Mouse (Mus musculus) erythroblast, adult 5-6 weeks (primary cell): Measurements from ENCODE around the gene Bend5. TPM values are rescaled to one million over a fixed set of nuclear protein-coding genes. Genes with fewer than 3 reads are reported as not detected.

ENCODE experiments used
- ATAC-seq: replicated peaks from 2 replicates; pipeline ENCODE4 v1.8.0; 2016; ENCODE audit warnings: moderate number of reproducible peaks, mild to moderate bottlenecking, moderate TSS enrichment, inconsistent platforms; ENCODE audit not compliant: poor library complexity, low FRiP score, severe bottlenecking
- total RNA-seq, 2 experiments: library from RNA; stranded (forward) in 1 of 2; stranded (reverse) in 1 of 2; fragments of 150-400 nt in 1 of 2; fragments of 200-764, 138-1000 nt in 1 of 2; gene quantifications; 2 replicates each; pipeline versions ENCODE4 v1.2.3 to v1.2.4; 2015 to 2017; ENCODE audit warnings: low replicate concordance in 2 of 2

The Bend5 gene
- total RNA-seq (2015; ENCODE audit: low replicate concordance) (not detected in 2 replicates), total RNA-seq (2017; ENCODE audit: low replicate concordance) (0.94 TPM in 1 of 2 replicates, not detected in the other)

DNA sequence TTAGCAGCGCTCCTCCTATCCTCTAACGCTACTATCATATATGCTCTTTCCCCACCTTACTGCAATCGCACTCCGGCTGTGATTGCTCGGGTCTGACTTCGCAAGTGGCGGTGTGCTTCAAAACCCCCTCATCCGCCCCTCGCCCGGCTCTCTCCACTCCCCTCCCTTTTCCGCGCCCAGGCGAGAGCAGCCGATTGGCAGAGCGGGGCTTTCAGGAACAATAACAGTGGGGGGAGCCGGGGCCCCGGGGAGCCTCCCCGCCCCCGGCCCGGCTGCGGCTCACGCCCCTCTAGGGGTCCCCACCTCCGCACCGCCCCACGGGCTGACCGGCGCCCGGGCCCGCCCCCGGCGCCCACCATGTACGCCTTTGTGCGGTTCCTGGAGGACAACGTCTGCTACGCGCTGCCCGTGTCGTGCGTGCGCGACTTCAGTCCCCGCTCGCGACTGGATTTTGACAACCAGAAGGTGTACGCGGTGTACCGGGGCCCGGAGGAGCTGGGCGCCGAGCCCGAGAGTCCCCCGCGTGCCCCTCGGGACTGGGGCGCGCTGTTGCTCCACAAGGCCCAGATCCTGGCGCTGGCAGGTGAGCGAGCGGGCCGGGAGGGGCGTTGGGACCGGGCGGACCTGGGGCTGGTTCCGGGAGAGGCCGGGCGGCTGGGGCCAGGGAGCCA, at the start of gene Bend5:
Gene Bend5, plus strand, starts transcription at position 189 of the 671 bp plus-strand sequence.
- ATAC-seq: no peak

DNA sequence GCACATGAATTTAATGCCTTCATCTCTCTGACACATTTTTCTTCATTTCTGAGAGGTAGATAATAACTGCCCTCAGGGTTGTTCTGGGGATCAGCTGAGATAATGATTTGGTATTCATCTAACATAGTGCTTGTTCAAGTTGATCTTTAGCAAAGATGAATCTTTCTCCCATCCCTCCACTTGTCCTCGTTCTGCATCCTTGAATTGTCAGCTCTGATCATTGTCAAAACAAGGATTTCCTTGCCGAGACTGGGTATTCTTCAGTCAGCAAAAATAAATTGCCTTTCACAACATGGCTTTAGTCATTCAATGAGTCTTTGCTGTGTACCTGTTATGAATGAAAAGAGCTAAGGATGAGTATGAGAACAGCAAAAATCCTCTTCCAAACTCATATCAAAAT, 47.0 kb upstream of the Bend5 start:
- no peak for ATAC-seq

- no peak for ATAC-seq
Measured at GRCm38 (mm10) chr4:111377159-111377558, 37.6 kb upstream of the Bend5 start.

GRCm38 (mm10) chr4:111378071-111378470, 36.7 kb upstream of the Bend5 start:
- no peak for ATAC-seq

DNA sequence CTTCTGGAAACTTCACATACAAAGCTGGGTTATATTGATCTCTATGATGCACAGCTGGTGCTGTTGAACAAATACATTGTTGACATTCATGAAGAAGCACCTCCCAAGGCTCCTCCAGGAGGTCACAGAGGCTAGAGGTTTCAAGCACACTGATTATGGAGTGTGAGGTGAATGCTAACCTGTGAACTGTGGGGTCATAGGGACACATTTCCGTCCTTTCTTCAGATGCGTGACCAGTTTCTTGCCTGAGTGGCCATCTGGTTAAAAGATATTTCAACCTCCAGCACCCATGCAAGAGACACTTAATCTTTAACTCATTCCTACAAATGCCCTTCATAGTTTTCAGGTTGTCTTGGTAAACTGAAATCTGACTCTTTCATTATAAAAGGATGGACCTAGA, 31.7 kb upstream of the Bend5 start:
- no peak for ATAC-seq

- ATAC-seq: no peak
Measured at GRCm38 (mm10) chr4:111390736-111391135, 24.1 kb upstream of the Bend5 start.

- no peak for ATAC-seq
Measured at GRCm38 (mm10) chr4:111399784-111400183, 15.0 kb upstream of the Bend5 start.

GRCm38 (mm10) chr4:111400676-111401075, 14.1 kb upstream of the Bend5 start:
- no peak for ATAC-seq

- ATAC-seq: no peak
Measured at GRCm38 (mm10) chr4:111403243-111403642, 11.6 kb upstream of the Bend5 start.

DNA sequence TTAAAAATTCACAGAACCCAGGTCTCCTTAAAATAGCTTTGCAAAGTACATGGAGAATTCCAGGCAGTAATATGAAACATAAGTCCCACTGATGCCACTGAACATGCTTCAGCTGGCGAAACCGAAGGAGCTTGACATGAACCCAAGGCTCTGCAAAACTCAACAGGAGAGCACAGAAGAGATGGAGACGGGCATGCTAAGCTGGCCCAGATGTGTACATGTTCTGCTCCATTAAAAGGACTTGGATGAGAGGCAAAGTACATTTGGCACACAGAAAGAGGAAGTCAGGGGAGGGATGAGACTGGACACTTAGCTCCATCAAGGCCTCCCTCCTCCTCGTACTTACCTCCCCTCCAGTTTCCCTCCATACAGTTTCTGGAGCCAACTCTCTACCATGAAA, 4.1 kb upstream of the Bend5 start:
- ATAC-seq: no peak

- no peak for ATAC-seq
Measured at GRCm38 (mm10) chr4:111414399-111414798, 407 bp upstream of the Bend5 start.

GRCm38 (mm10) chr4:111416126-111416525, 1.3 kb downstream of the Bend5 start:
- no peak for ATAC-seq

DNA sequence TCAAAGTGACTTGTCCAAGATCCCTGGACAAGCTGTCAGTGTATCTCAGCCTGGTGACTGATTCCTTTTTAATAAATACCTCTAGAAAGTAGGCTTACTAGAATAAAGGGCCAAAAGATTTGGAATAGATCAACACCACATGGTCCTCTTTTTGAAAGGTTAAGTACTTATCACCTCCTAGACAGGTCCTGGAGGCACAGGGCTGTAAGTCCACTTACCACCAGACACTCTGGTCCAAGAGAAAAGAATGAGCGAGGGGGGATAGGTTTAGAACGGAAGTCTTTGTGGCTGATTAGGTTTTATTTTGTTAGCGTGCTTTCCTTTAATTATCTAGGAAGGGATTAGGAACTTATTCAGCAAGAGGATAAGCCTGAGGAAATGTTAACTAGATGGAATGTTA, 1.7 kb downstream of the Bend5 start:
- ATAC-seq: no peak

DNA sequence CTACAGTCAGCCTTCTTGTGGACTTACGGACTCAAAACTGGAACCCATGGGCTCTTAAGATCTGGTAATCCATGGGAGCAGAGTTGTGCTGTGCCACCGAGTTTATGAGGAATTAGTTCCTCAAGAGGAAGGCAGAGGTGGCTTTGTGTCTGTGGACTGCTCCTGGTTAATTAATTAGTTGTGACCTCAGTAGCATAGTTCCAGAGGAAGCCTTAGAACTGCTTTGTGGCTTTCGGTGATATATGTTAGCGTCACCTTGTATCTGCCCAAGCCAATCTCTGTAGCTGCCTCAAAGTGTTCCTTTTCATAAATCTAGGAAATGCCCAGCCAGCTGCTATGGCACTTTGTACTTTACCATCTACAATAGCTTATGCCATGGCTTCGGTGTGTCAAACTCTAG, 2.9 kb downstream of the Bend5 start:
- ATAC-seq: no peak

DNA sequence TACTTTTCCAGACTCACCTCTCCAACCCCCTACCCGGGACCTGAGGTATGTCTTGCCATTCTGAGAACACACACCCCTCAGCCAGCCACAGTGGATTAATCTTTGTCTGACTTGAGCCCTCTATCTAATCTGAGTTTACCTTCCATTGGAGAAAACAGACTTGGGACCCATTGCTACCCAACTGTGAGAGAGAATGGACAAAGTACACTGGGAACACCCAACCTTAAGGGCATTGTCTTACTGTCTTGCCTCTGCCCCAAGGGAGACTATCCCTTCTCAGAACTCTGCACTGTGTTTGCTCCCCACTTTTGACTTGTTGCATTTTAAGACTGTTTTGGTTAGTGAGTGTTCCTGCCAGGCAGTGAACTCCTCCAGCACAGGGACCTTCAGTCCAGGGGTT, 4.7 kb downstream of the Bend5 start:
- ATAC-seq: no peak

- ATAC-seq: no peak
Measured at GRCm38 (mm10) chr4:111420031-111420430, 5.2 kb downstream of the Bend5 start.

- ATAC-seq: no peak
Measured at GRCm38 (mm10) chr4:111420955-111421354, 6.1 kb downstream of the Bend5 start.

- ATAC-seq: no peak
Measured at GRCm38 (mm10) chr4:111421785-111422184, 7.0 kb downstream of the Bend5 start.

- no peak for ATAC-seq
Measured at GRCm38 (mm10) chr4:111424371-111424950, 9.7 kb downstream of the Bend5 start.

GRCm38 (mm10) chr4:111425170-111425569, 10.4 kb downstream of the Bend5 start:
- no peak for ATAC-seq

GRCm38 (mm10) chr4:111431186-111431585, 16.4 kb downstream of the Bend5 start:
- no peak for ATAC-seq

- ATAC-seq: no peak
Measured at GRCm38 (mm10) chr4:111432013-111432412, 17.2 kb downstream of the Bend5 start.
